Mouse (Mus musculus) myocyte (in vitro differentiated cells): ENCODE measurements around the gene Slc10a6.

Experiments
- CEBPB ChIP-seq: IDR thresholded peaks from 2 replicates; pipeline ENCODE4 v1.6.1; 2011; ENCODE audit warnings: mild to moderate bottlenecking, moderate library complexity; ENCODE audit not compliant: poor library complexity, insufficient read depth, severe bottlenecking
- E2F4 ChIP-seq: IDR thresholded peaks from one replicate; pipeline ENCODE4 v1.6.1; 2011; ENCODE audit warnings: mild to moderate bottlenecking, control low read depth, moderate library complexity; ENCODE audit not compliant: insufficient read depth
- MAX ChIP-seq: IDR thresholded peaks from one replicate; pipeline ENCODE4 v1.6.1; 2011; ENCODE audit warnings: low read depth, mild to moderate bottlenecking, control low read depth
- MYOD1 ChIP-seq, 3 experiments: IDR thresholded peaks; one replicate each; pipeline ENCODE4 v1.6.1; 2011; ENCODE audit warnings: control low read depth in 2 of 3, low read depth in 2 of 3, mild to moderate bottlenecking in 2 of 3, moderate library complexity in 1 of 3; ENCODE audit not compliant: insufficient read length in 2 of 3, control insufficient read depth in 1 of 3
- MYOG ChIP-seq, 3 experiments: IDR thresholded peaks; one replicate each; pipeline ENCODE4 v1.6.1; 2011; ENCODE audit warnings: control low read depth in 2 of 3, low read depth in 2 of 3, mild to moderate bottlenecking in 2 of 3; ENCODE audit not compliant: insufficient read length in 2 of 3, control insufficient read depth in 1 of 3, insufficient read depth in 1 of 3
- POLR2A ChIP-seq: IDR thresholded peaks from one replicate; pipeline ENCODE4 v1.6.1; 2011; ENCODE audit warnings: low read depth, mild to moderate bottlenecking, control low read depth, moderate library complexity; ENCODE audit not compliant: insufficient read length
- POLR2AphosphoS2 ChIP-seq: IDR thresholded peaks from one replicate; pipeline ENCODE4 v1.6.1; 2011; ENCODE audit warnings: low read depth, control low read depth; ENCODE audit not compliant: insufficient read length
- REST ChIP-seq: IDR thresholded peaks from one replicate; pipeline ENCODE4 v1.6.1; 2011; ENCODE audit warnings: mild to moderate bottlenecking, control low read depth, moderate library complexity; ENCODE audit not compliant: insufficient read depth, insufficient read length
- SRF ChIP-seq: IDR thresholded peaks from one replicate; pipeline ENCODE4 v1.6.1; 2011; ENCODE audit warnings: low read depth; ENCODE audit not compliant: control insufficient read depth, insufficient read length
- TCF12 ChIP-seq: IDR thresholded peaks from one replicate; pipeline ENCODE4 v1.6.1; 2011; ENCODE audit warnings: mild to moderate bottlenecking, control low read depth; ENCODE audit not compliant: poor library complexity, insufficient read depth, severe bottlenecking
- TCF3 ChIP-seq: IDR thresholded peaks from one replicate; pipeline ENCODE4 v1.6.1; 2011; ENCODE audit warnings: low read depth, control low read depth; ENCODE audit not compliant: insufficient read length
- USF1 ChIP-seq: IDR thresholded peaks from one replicate; pipeline ENCODE4 v1.6.1; 2011; ENCODE audit warnings: low read depth, mild to moderate bottlenecking, control low read depth, moderate library complexity

DNA sequence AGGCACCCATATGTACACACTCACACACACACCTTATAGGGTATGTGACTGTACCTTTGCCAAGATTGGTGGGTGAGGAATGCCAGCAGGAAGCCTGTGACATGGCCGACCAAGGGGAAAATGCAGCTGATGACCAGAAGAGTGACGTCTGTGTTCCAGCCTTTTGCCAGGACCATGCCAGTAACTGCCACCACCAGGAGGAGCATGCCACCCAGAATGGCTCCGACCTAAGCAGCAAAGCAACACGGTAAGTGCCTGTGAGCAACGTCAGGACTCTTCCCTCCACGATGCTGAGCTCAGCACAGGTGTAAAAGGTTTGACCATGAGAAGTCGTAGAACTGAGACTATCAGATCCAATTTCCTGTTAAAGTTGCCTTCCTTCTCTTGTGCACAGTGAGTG lies 16.9 kb downstream of the Slc10a6 start:
- TF ChIP-seq POLR2A, result no peak
- TF ChIP-seq E2F4, result no peak
- no peak for TF ChIP-seq MYOG (IDR thresholded peaks at IDR 0.05; ENCODE audit: control insufficient read depth in 1 of 3, insufficient read depth in 1 of 3, insufficient read length in 2 of 3, low read depth in 2 of 3)
- no peak for TF ChIP-seq MAX
- TF ChIP-seq CEBPB, result no peak
- no peak for TF ChIP-seq TCF12
- TF ChIP-seq USF1, result no peak
- no peak for TF ChIP-seq MYOD1 (IDR thresholded peaks at IDR 0.05; ENCODE audit: control insufficient read depth in 1 of 3, insufficient read length in 2 of 3, low read depth in 2 of 3)
- TF ChIP-seq TCF3, result no peak
- no peak for TF ChIP-seq POLR2AphosphoS2
- TF ChIP-seq SRF, result no peak
- TF ChIP-seq REST, result no peak
